Mouse (Mus musculus) forebrain, embryonic 16.5 days (tissue): ENCODE results near the gene Lrch3. TPM values are rescaled to one million over a fixed set of nuclear protein-coding genes. Genes with fewer than 3 reads are reported as not detected.

Source experiments
- ATAC-seq: fragments of 200-750 bp; cut with Nextera tagmentation; 2 replicates; pipeline ENCODE4 v1.8.0; 2017; ENCODE audit warnings: mild to moderate bottlenecking, moderate library complexity
- H3K27ac ChIP-seq: fragments of 300-500 bp; sonication (generic); 2 replicates; pipeline ENCODE4 v1.5.1; 2014; ENCODE audit warnings: low read length, control low read depth
- H3K27me3 ChIP-seq: fragments of 300-500 bp; sonication (generic); replicated peaks from 2 replicates; pipeline ENCODE4 v1.6.1; 2014; ENCODE audit warnings: low read length; ENCODE audit not compliant: control insufficient read depth, insufficient read depth
- H3K36me3 ChIP-seq: fragments of 300-500 bp; sonication (generic); 2 replicates; pipeline ENCODE4 v1.6.1; 2014; ENCODE audit not compliant: control insufficient read depth, insufficient read depth
- H3K4me1 ChIP-seq: fragments of 300-500 bp; sonication (generic); replicated peaks from 2 replicates; pipeline ENCODE4 v1.6.1; 2014; ENCODE audit warnings: low read length; ENCODE audit not compliant: control insufficient read depth, insufficient read depth
- H3K4me2 ChIP-seq: fragments of 300-500 bp; sonication (generic); 2 replicates; pipeline ENCODE4 v1.6.1; 2014; ENCODE audit warnings: mild to moderate bottlenecking, low read length, control low read depth
- H3K4me3 ChIP-seq: fragments of 300-500 bp; sonication (generic); replicated peaks from 2 replicates; pipeline ENCODE4 v1.5.1; 2014; ENCODE audit warnings: mild to moderate bottlenecking, low read length, control low read depth
- H3K9ac ChIP-seq: fragments of 300-500 bp; sonication (generic); replicated peaks from 2 replicates; pipeline ENCODE4 v1.6.1; 2014; ENCODE audit warnings: low read depth, low read length, control low read depth
- H3K9me3 ChIP-seq: fragments of 300-500 bp; sonication (generic); 2 replicates; pipeline ENCODE4 v1.6.1; 2016; ENCODE audit warnings: low read length; ENCODE audit not compliant: control insufficient read depth
- WGBS: fragments of 180-500 bp; shearing (Covaris S2); extraction: QIAGEN DNeasy Blood & Tissue Kit; methylation state at CpG from one replicate; pipeline ENCODE4 v1.1.7; 2014; 5-methylcytosine and 5-hydroxymethylcytosine counted together
- polyA plus RNA-seq: library from polyadenylated mRNA; unstranded; fragments of >200 nt; fragmentation: Nextera tagmentation; extraction: Ambion mirVana; gene quantifications from 2 replicates; pipeline ENCODE4 v1.2.1, GENCODE M21; 2015

The Lrch3 gene
- polyA plus RNA-seq, 1 experiment from 2014 or later = 44.7 TPM

GRCm38 (mm10) chr16:33006888-33007287, 93.0 kb downstream of the Lrch3 start:
- no peaks in the 10 kb centered on the region for H3K9me3 ChIP-seq
- no peak for ATAC-seq
- no peak overlapping the region for H3K4me2 ChIP-seq

GRCm38 (mm10) chr16:33007436-33007835, 93.5 kb downstream of the Lrch3 start:
- H3K4me2 ChIP-seq = no peak overlapping the region
- H3K4me3 ChIP-seq = no peak overlapping the region
- WGBS = 63% methylated on average over 7 of the region's 7 CpGs
- peaks cover 14% of the 10 kb centered on the region for H3K36me3 ChIP-seq
- H3K27me3 ChIP-seq = no peaks in the 10 kb centered on the region
- ATAC-seq = no peak
- peaks cover 4% of the 10 kb centered on the region for H3K4me1 ChIP-seq
- H3K9me3 ChIP-seq = no peaks in the 10 kb centered on the region
- H3K9ac ChIP-seq = no peak overlapping the region
- H3K27ac ChIP-seq = no peak overlapping the region

More at GRCm38 (mm10) chr16:33006888-33007287, 93.0 kb downstream of the Lrch3 start:
- Histone ChIP-seq H3K27ac (no peak overlapping the region), H3K36me3 (peaks cover 11% of the 10 kb centered on the region), H3K4me1 (peaks cover 4% of the 10 kb centered on the region), H3K4me3 (no peak overlapping the region), H3K9ac (no peak overlapping the region), H3K27me3 (no peaks in the 10 kb centered on the region)
- 79% methylated on average over 7 of the region's 7 CpGs for WGBS

- ATAC-seq = no peak
- peaks cover 3% of the 10 kb centered on the region for H3K4me1 ChIP-seq
- H3K27me3 ChIP-seq = no peaks in the 10 kb centered on the region
- H3K9ac ChIP-seq = no peak overlapping the region
- H3K4me3 ChIP-seq = no peak overlapping the region
- no peak overlapping the region for H3K4me2 ChIP-seq
- no peak overlapping the region for H3K27ac ChIP-seq
- H3K36me3 ChIP-seq = peaks cover 18% of the 10 kb centered on the region
- 93% methylated on average over 6 of the region's 6 CpGs for WGBS
- H3K9me3 ChIP-seq = no peaks in the 10 kb centered on the region
These were observed 96.3 kb downstream of the Lrch3 start for GRCm38 (mm10) chr16:33010166-33010565.

DNA sequence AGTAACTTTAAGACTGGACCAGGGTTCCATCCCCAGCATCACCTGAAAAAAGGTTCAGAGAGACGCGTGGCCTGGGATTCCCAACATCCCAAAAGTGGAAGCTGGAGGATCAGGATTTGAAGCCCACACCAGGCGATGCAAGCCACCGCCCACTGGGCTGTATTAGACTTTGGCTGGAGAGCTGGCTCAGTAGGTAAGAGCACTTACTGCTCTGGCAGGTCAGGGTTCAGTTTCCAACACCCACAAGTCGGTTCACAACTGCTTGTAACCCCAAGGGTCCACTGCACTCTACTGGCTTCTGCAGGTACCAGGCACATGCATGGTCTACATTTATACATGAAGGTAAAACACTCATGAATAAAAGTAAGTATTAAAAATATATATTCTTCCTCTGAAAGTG, 99.9 kb downstream of the Lrch3 start:
- Histone ChIP-seq H3K9me3 (no peaks in the 10 kb centered on the region), H3K4me2 (no peak overlapping the region), H3K9ac (no peak overlapping the region), H3K4me3 (no peak overlapping the region), H3K27me3 (no peaks in the 10 kb centered on the region), H3K36me3 (peaks cover 13% of the 10 kb centered on the region), H3K4me1 (no peaks in the 10 kb centered on the region), H3K27ac (no peak overlapping the region)
- no peak for ATAC-seq
- 92% methylated on average over 5 of the region's 5 CpGs for WGBS

- no peaks in the 10 kb centered on the region for H3K4me1 ChIP-seq
- 93% methylated on average over 1 of the region's 1 CpGs for WGBS
- H3K9ac ChIP-seq = no peak overlapping the region
- no peaks in the 10 kb centered on the region for H3K9me3 ChIP-seq
- H3K4me2 ChIP-seq = no peak overlapping the region
- no peak overlapping the region for H3K27ac ChIP-seq
- peaks cover 13% of the 10 kb centered on the region for H3K36me3 ChIP-seq
- ATAC-seq = no peak
- H3K27me3 ChIP-seq = no peaks in the 10 kb centered on the region
- no peak overlapping the region for H3K4me3 ChIP-seq
These were observed 101.0 kb downstream of the Lrch3 start for GRCm38 (mm10) chr16:33014921-33015320.

DNA sequence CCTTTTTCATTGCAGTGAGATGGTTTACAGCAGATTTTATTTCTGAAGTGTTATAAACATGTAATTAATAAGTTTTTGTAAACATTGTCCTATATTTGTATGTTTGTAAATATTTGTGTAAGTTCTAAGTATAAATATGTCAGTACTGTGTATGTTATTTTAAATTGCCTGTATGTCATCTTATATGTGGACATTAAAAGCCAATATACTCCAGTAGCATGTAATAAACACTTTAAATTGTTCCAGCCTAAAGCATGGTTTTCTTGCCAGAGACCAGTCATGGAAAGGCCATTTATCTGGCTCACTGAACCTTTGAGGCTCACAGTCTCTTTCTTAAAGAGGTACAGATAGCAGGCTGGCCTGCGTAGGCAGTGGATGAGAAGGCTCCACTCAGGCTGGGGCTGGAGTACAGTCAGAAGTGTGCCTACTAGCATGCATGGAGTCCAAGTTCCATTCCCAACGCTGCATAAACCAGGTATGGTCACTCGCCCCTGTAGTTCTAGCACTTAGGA, 101.6 kb downstream of the Lrch3 start:
- no peak for ATAC-seq
- Histone ChIP-seq H3K27ac (no peak overlapping the region), H3K4me3 (no peak overlapping the region), H3K27me3 (no peaks in the 10 kb centered on the region), H3K9ac (no peak overlapping the region), H3K4me2 (no peak overlapping the region), H3K4me1 (no peaks in the 10 kb centered on the region), H3K9me3 (no peaks in the 10 kb centered on the region), H3K36me3 (peaks cover 7% of the 10 kb centered on the region; the same call in 1 of the 2 replicates)
- 93% methylated on average over 3 of the region's 3 CpGs for WGBS

DNA sequence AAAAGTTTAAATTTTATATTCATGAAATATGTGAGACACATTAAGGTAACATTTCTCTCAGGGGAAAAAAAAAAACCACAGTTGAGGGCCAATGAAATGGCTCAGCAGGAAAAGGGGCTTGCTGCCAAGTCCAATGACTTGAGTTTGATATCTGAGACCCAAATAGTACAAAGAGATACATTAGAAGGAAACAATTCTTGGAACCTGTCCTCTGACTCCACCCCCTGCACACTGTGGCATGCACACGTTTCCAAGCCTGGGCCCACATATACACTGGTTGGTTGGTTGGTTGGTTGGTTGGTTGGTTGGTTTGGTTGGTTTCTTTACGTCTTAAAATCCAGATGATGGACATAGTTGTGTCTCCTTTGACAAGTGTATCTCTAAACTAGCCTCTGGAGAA, 102.1 kb downstream of the Lrch3 start:
- no peak for ATAC-seq
- WGBS = 84% methylated on average over 2 of the region's 2 CpGs
- Histone ChIP-seq H3K4me1 (no peaks in the 10 kb centered on the region), H3K9me3 (no peaks in the 10 kb centered on the region), H3K9ac (no peak overlapping the region), H3K27me3 (no peaks in the 10 kb centered on the region), H3K36me3 (peaks cover 7% of the 10 kb centered on the region; the same call in 1 of the 2 replicates), H3K27ac (no peak overlapping the region), H3K4me2 (no peak overlapping the region), H3K4me3 (no peak overlapping the region)

DNA sequence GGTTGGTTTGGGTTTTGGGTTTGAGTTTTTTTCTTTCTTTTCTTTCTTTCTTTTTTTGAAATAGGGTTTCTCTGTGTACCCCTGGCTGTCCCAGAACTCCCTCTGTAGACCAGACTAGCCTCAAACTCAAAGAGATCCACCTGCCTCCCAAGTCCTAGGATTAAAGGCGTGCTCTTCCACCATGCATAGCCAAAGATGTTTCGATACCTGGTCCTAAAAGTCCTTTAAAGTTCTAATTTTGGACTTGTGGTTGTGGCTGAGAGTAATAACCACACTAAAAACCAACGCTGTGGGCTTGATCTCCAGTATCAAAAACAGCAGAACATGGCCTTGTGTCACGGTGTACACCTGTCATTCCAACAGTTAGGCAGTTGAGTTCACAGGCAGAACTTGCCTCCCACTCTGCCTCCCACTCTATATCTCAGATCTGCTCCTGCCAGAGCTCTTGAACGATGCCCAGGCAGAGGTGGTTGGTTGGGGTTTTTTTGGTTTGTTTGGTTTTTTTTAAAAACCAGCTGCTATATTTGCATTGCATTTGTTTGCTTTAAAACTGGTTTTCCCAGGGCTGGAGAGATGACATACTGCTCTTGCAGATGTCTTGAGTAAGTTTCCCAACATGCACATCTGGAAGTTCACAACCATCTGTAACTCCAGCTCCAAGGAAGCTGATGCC, 103.9 kb downstream of the Lrch3 start:
- Histone ChIP-seq H3K27me3 (no peaks in the 10 kb centered on the region), H3K27ac (no peak overlapping the region), H3K4me1 (no peaks in the 10 kb centered on the region), H3K9me3 (no peaks in the 10 kb centered on the region), H3K4me2 (no peak overlapping the region), H3K36me3 (peaks cover under 1% of the 10 kb centered on the region; the same call in 1 of the 2 replicates), H3K9ac (no peak overlapping the region), H3K4me3 (no peak overlapping the region)
- ATAC-seq = no peak
- WGBS = 94% methylated on average over 5 of the region's 5 CpGs

- no peak for ATAC-seq
- no peak overlapping the region for H3K4me2 ChIP-seq
- H3K36me3 ChIP-seq = no peaks in the 10 kb centered on the region
- no peak overlapping the region for H3K9ac ChIP-seq
- H3K9me3 ChIP-seq = no peaks in the 10 kb centered on the region
- H3K27ac ChIP-seq = no peak overlapping the region
- no peaks in the 10 kb centered on the region for H3K4me1 ChIP-seq
- 82% methylated on average over 21 of the region's 21 CpGs for WGBS
- H3K4me3 ChIP-seq = no peak overlapping the region
- no peaks in the 10 kb centered on the region for H3K27me3 ChIP-seq
These were observed 105.3 kb downstream of the Lrch3 start for GRCm38 (mm10) chr16:33019117-33019770.
